Mouse (Mus musculus) megakaryocyte, embryonic 14.5 days (primary cell): Measurements from ENCODE around the gene Slc6a11. TPM values are rescaled to one million over a fixed set of nuclear protein-coding genes. Genes with fewer than 3 reads are reported as not detected.

Experiments used
- H3K27me3 ChIP-seq: replicated peaks from 2 replicates; pipeline ENCODE3; 2012; ENCODE audit warnings: inconsistent platforms
- H3K36me3 ChIP-seq: replicated peaks from 2 replicates; pipeline ENCODE3; 2012; ENCODE audit warnings: low read length, inconsistent platforms, mixed read lengths
- H3K4me1 ChIP-seq: 2 replicates; pipeline ENCODE4 v1.6.1; 2012; ENCODE audit warnings: inconsistent platforms
- H3K4me3 ChIP-seq: replicated peaks from 2 replicates; pipeline ENCODE3; 2012; ENCODE audit warnings: moderate library complexity, mild to moderate bottlenecking, inconsistent platforms
- H3K9me3 ChIP-seq: 2 replicates; pipeline ENCODE4 v1.6.1; 2012; ENCODE audit warnings: inconsistent platforms
- FLI1 ChIP-seq: IDR thresholded peaks from 2 replicates; pipeline ENCODE4 v1.6.1; 2012; ENCODE audit warnings: low read length, inconsistent platforms, mixed read lengths
- GATA1 ChIP-seq: IDR thresholded peaks from 3 replicates; pipeline ENCODE4 v1.6.1; 2012; ENCODE audit warnings: mixed read lengths, low read length, inconsistent platforms, borderline replicate concordance
- polyA plus RNA-seq: library from polyadenylated mRNA; stranded (reverse); fragments of >175 nt; gene quantifications from 2 replicates; pipeline ENCODE4 v1.2.3, GENCODE M21; 2012; ENCODE audit warnings: low replicate concordance; ENCODE audit not compliant: insufficient read depth

The Slc6a11 gene
- polyA plus RNA-seq, 1 experiment = not detected

DNA sequence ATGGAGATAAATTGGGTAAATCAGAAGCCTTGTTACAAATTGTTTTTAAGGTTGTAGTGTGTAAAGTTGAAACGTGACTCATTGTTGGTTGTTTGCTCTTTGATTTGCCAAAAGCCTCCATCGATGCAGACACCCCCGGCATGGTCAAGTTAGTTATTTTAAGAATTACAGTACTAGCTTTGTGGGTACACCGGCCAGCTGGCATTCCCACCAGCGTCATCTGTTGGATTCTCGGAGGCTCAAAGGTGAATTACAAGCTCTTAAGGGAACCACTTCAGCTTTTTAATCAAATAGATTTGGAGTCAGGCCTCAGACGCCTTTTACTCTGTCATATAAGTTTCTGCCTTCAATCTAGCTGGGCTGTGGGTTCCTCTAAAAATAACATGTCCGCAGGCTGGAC is 1.9 kb downstream of the Slc6a11 start:
- Histone ChIP-seq H3K4me3 (no peak overlapping the region), H3K36me3 (no peaks in the 10 kb centered on the region), H3K9me3 (no peaks in the 10 kb centered on the region), H3K27me3 (peaks cover 39% of the 10 kb centered on the region), H3K4me1 (no peaks in the 10 kb centered on the region)
- TF ChIP-seq FLI1 (no peak), GATA1 (no peak)

DNA sequence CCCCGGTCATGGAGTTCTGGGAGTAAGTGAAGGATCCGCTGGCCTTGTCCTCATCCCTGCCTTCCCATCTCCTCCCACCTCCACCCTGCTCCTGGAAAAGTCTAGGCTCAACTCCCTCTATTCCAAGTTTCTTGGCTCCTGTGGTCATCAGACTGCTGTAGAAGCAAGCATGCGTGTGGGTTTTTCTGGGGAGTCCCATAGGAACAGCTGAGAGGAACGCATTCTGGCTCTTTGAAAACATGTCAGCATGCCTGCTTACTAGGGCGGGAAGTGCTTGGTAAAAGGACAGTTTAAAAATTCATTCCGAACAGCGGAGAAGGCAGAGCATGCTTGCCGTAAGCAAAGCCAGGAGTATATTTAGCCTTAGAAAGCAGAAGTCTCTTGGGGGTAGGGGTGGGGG is 7.9 kb downstream of the Slc6a11 start:
- Histone ChIP-seq H3K27me3 (no peaks in the 10 kb centered on the region), H3K36me3 (no peaks in the 10 kb centered on the region), H3K4me3 (no peak overlapping the region), H3K4me1 (no peaks in the 10 kb centered on the region), H3K9me3 (peaks cover 7% of the 10 kb centered on the region)
- no peak for TF ChIP-seq GATA1

- Histone ChIP-seq H3K4me3 (no peak overlapping the region), H3K9me3 (peaks cover 7% of the 10 kb centered on the region), H3K36me3 (no peaks in the 10 kb centered on the region), H3K4me1 (no peaks in the 10 kb centered on the region), H3K27me3 (peaks cover 4% of the 10 kb centered on the region)
- TF ChIP-seq FLI1 (no peak), GATA1 (no peak)
These were observed 10.4 kb downstream of the Slc6a11 start for GRCm38 (mm10) chr6:114141481-114141880.

DNA sequence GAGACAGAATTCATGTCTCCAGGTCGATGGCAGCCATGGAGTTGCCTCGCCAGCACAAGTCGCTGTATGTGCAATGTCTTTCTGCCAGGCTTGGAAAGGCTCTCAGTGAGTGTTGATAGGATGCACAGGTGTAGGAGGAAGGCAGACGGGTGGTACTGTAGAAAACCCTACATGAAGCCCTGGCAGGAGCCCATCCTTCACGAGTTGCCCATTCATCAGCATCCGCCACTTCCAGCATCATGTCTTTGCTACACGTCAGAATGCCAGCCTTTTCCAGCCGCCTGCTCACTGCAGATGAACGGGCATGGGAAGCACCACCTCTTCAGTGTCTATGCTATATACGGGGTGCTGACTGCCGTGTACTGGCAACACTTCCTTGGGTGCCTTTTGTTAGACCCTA is 11.4 kb downstream of the Slc6a11 start:
- no peak for TF ChIP-seq GATA1
- no peak for TF ChIP-seq FLI1
- H3K36me3 ChIP-seq = no peaks in the 10 kb centered on the region
- peaks cover 7% of the 10 kb centered on the region for H3K9me3 ChIP-seq
- no peaks in the 10 kb centered on the region for H3K4me1 ChIP-seq
- H3K27me3 ChIP-seq = peaks cover 5% of the 10 kb centered on the region
- H3K4me3 ChIP-seq = no peak overlapping the region

DNA sequence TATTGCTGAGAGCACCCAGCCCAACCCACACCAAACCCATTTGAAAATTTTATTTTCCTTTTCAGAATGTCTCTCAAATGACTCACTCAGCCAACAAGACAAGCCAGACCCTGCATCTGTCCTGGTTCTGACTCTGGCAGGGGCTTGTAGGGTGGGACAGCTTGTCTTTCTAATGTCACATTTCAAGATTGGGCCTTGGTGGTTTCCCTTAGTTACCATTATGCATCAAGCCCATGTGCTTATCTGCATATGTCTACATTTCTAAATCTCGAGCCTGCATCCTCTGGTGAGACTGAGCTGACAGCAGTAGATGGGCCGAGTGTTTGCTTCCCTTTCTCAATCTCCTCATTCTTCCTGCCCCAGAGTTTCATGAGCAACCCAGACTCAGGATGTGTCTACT is 12.5 kb downstream of the Slc6a11 start:
- peaks cover 7% of the 10 kb centered on the region for H3K9me3 ChIP-seq
- H3K4me3 ChIP-seq = no peak overlapping the region
- no peaks in the 10 kb centered on the region for H3K4me1 ChIP-seq
- H3K27me3 ChIP-seq = peaks cover 8% of the 10 kb centered on the region
- H3K36me3 ChIP-seq = no peaks in the 10 kb centered on the region
- TF ChIP-seq FLI1 (no peak), GATA1 (no peak)

GRCm38 (mm10) chr6:114144447-114145105 is 13.5 kb downstream of the Slc6a11 start:
- TF ChIP-seq FLI1 = no peak
- TF ChIP-seq GATA1 = no peak
- Histone ChIP-seq H3K4me1 (no peaks in the 10 kb centered on the region), H3K4me3 (no peak overlapping the region), H3K27me3 (peaks cover 8% of the 10 kb centered on the region), H3K9me3 (peaks cover 7% of the 10 kb centered on the region), H3K36me3 (no peaks in the 10 kb centered on the region)

DNA sequence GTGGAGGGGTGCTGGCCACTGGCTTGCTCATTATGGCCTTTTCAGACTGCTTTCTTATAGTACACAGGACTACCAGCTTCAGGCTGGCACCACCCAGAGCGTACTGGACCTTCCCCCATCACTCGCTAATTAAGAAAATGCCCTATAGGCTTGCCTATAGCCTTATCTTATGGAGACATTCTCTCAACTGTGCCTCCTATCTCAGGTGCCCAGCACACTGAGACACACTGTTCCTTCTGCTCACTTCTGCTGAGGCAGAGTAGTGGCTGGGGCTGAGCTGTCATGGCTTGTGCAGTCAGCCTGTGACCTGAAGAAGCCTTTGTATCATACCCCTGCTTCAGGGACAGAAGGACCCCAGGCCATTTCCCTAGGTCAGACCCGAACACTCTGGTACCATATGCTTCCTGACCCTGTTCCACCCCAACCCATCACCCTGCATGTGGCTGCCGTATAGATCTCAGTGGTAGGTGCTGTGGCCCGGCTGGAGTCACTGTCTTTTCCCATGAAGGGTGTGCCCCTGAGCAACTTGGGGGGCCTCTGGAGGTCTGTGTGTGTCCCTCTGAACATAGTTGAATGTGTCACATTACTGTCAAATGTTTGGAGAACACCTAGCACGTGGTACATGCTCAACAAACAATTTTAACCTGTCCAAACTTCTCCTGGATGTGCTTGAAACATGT is 14.7 kb downstream of the Slc6a11 start:
- Histone ChIP-seq H3K36me3 (no peaks in the 10 kb centered on the region), H3K27me3 (peaks cover 10% of the 10 kb centered on the region), H3K4me1 (no peaks in the 10 kb centered on the region), H3K9me3 (peaks cover 2% of the 10 kb centered on the region), H3K4me3 (no peak overlapping the region)
- TF ChIP-seq GATA1 (no peak), FLI1 (no peak)

GRCm38 (mm10) chr6:114155720-114156119 is 24.7 kb downstream of the Slc6a11 start:
- Histone ChIP-seq H3K9me3 (no peaks in the 10 kb centered on the region; the same call in 1 of the 2 replicates), H3K4me1 (no peaks in the 10 kb centered on the region), H3K27me3 (peaks cover 14% of the 10 kb centered on the region), H3K36me3 (no peaks in the 10 kb centered on the region), H3K4me3 (no peak overlapping the region)
- TF ChIP-seq GATA1 = no peak
- no peak for TF ChIP-seq FLI1

DNA sequence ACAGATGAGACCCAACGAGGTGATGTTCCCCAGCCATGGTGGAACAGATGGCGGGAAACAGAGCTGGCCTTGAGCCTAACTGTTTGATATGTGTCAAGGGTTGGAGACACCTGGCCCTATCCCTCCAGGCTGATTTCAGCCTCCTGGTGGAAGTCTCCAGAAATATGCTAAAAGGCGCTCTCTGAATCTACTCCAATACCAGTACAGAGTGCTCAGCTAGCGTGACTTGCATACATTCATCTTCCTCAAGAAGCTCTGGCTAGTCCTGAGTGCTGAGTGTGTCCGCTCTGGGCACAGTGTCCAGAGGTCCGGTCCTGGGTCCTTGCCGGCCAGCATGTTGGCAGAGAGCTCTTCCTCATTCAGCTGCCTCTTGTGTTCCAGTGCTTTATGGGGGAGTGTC is 27.8 kb downstream of the Slc6a11 start:
- Histone ChIP-seq H3K27me3 (peaks cover 2% of the 10 kb centered on the region), H3K4me1 (no peaks in the 10 kb centered on the region), H3K36me3 (no peaks in the 10 kb centered on the region), H3K4me3 (no peak overlapping the region), H3K9me3 (no peaks in the 10 kb centered on the region; the same call in 1 of the 2 replicates)
- TF ChIP-seq GATA1 = no peak
- TF ChIP-seq FLI1 = no peak

GRCm38 (mm10) chr6:114160732-114161131 is 29.7 kb downstream of the Slc6a11 start:
- Histone ChIP-seq H3K4me1 (no peaks in the 10 kb centered on the region), H3K36me3 (no peaks in the 10 kb centered on the region), H3K27me3 (peaks cover 2% of the 10 kb centered on the region), H3K4me3 (no peak overlapping the region), H3K9me3 (no peaks in the 10 kb centered on the region; the same call in 1 of the 2 replicates)
- no peak for TF ChIP-seq FLI1
- no peak for TF ChIP-seq GATA1

GRCm38 (mm10) chr6:114174052-114174397 is 43.0 kb downstream of the Slc6a11 start:
- peaks cover 25% of the 10 kb centered on the region for H3K27me3 ChIP-seq
- no peak overlapping the region for H3K4me3 ChIP-seq
- no peaks in the 10 kb centered on the region for H3K4me1 ChIP-seq
- no peaks in the 10 kb centered on the region for H3K9me3 ChIP-seq
- TF ChIP-seq GATA1 (no peak), FLI1 (no peak)
- no peaks in the 10 kb centered on the region for H3K36me3 ChIP-seq
